Mouse (Mus musculus) hindbrain, postnatal 0 days (tissue): ENCODE results near the gene Ndufs2. TPM values are rescaled to one million over a fixed set of nuclear protein-coding genes. Genes with fewer than 3 reads are reported as not detected.
A peak's percentile ranks its signal among the peaks of the same experiment; 100 is the strongest.

Experiments used
- ATAC-seq: fragments of 200-750 bp; cut with Nextera tagmentation; 2 replicates; pipeline ENCODE4 v1.8.0; 2017; ENCODE audit warnings: mild to moderate bottlenecking, moderate TSS enrichment, moderate library complexity
- DNase-seq: peaks from one replicate; pipeline ENCODE4 v3.0.0-alpha.2; 2015; ENCODE audit warnings: low spot score
- H3K27ac ChIP-seq: fragments of 300-500 bp; sonication (generic); 2 replicates; pipeline ENCODE4 v1.5.1; 2014; ENCODE audit warnings: mild to moderate bottlenecking
- H3K27me3 ChIP-seq: fragments of 300-500 bp; sonication (generic); 2 replicates; pipeline ENCODE4 v1.6.1; 2014; ENCODE audit warnings: low read length, mixed read lengths; ENCODE audit not compliant: insufficient read depth
- H3K36me3 ChIP-seq: fragments of 300-500 bp; sonication (generic); 2 replicates; pipeline ENCODE4 v1.6.1; 2014; ENCODE audit warnings: low read length, mixed read lengths; ENCODE audit not compliant: insufficient read depth
- H3K4me1 ChIP-seq: fragments of 300-500 bp; sonication (generic); 2 replicates; pipeline ENCODE4 v1.6.1; 2014; ENCODE audit warnings: antibody characterized with exemption, low read length, mixed read lengths; ENCODE audit not compliant: insufficient read depth
- H3K4me2 ChIP-seq: fragments of 300-500 bp; sonication (generic); 2 replicates; pipeline ENCODE4 v1.6.1; 2014; ENCODE audit warnings: low read depth, mild to moderate bottlenecking, low read length, moderate library complexity, mixed read lengths
- H3K4me3 ChIP-seq: fragments of 300-500 bp; sonication (generic); 2 replicates; pipeline ENCODE4 v1.5.1; 2014; ENCODE audit warnings: low read length
- H3K9ac ChIP-seq: fragments of 300-500 bp; sonication (generic); replicated peaks from 2 replicates; pipeline ENCODE4 v1.6.1; 2014; ENCODE audit warnings: mild to moderate bottlenecking, low read length, moderate library complexity, mixed read lengths
- H3K9me3 ChIP-seq: fragments of 300-500 bp; sonication (generic); 2 replicates; pipeline ENCODE4 v1.6.1; 2016; ENCODE audit warnings: low read length, mixed read lengths
- CTCF ChIP-seq: IDR thresholded peaks from 2 replicates; pipeline ENCODE4 v1.5.1; 2016; ENCODE audit warnings: antibody characterized with exemption, control low read depth, low read depth
- WGBS: fragments of 180-500 bp; shearing (Covaris S2); extraction: QIAGEN DNeasy Blood & Tissue Kit; methylation state at CpG from one replicate; pipeline ENCODE4 v1.1.7; 2014; 5-methylcytosine and 5-hydroxymethylcytosine counted together
- polyA plus RNA-seq: library from polyadenylated mRNA; unstranded; fragments of >200 nt; fragmentation: Nextera tagmentation; extraction: Ambion mirVana; gene quantifications from 2 replicates; pipeline ENCODE4 v1.2.1, GENCODE M21; 2015
- total RNA-seq: library from RNA; depleted of rRNA; stranded (reverse); fragments of >200 nt; gene quantifications from 2 replicates; pipeline ENCODE4 v1.2.3, GENCODE M21; 2014

The Ndufs2 gene
- total and polyA plus RNA-seq, 2 experiments from 2014 or later, result 234 to 286 TPM

DNA sequence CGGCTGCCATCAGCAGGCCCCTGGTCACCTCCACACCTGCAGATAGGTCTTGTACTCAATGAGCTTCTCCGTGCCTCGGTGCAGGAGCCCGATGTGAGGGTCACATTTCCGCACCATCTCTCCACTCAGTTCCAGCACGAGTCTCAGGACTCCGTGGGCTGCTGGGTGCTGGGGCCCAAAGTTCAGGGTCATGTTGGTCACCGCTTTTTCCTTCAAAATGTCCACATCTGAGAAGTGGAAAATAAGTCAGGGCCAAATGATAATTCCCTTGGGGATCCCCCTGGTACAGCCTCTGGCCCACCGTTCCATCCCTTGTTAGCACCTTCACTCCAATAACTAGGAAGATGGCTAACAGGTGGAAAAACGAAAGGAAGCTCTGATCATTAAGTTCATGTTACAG is 10.3 kb downstream of the Ndufs2 start:
- 91% methylated on average over 10 of the region's 10 CpGs for WGBS
- no peak for DNase-seq
- Histone ChIP-seq H3K9ac (no peak overlapping the region), H3K4me2 (no peak overlapping the region), H3K27me3 (no peaks in the 10 kb centered on the region), H3K9me3 (no peaks in the 10 kb centered on the region), H3K27ac (no peak overlapping the region), H3K4me3 (no peak overlapping the region), H3K36me3 (peaks cover 32% of the 10 kb centered on the region), H3K4me1 (0 out of 2 replicates have a peak, but pooled peaks cover under 1% of the 10 kb centered on the region)
- ATAC-seq, result no peak
- TF ChIP-seq CTCF, result no peak

GRCm38 (mm10) chr1:171239992-171240744 is 11.0 kb downstream of the Ndufs2 start:
- no peak overlapping the region for H3K4me2 ChIP-seq
- no peak overlapping the region for H3K9ac ChIP-seq
- no peaks in the 10 kb centered on the region for H3K9me3 ChIP-seq
- DNase-seq, result no peak
- H3K27me3 ChIP-seq, result no peaks in the 10 kb centered on the region
- H3K4me1 ChIP-seq, result no peaks in the 10 kb centered on the region
- WGBS, result 77% methylated on average over 15 of the region's 15 CpGs
- H3K36me3 ChIP-seq, result peaks cover 40% of the 10 kb centered on the region
- TF ChIP-seq CTCF, result no peak
- no peak overlapping the region for H3K4me3 ChIP-seq
- no peak for ATAC-seq
- no peak overlapping the region for H3K27ac ChIP-seq

DNA sequence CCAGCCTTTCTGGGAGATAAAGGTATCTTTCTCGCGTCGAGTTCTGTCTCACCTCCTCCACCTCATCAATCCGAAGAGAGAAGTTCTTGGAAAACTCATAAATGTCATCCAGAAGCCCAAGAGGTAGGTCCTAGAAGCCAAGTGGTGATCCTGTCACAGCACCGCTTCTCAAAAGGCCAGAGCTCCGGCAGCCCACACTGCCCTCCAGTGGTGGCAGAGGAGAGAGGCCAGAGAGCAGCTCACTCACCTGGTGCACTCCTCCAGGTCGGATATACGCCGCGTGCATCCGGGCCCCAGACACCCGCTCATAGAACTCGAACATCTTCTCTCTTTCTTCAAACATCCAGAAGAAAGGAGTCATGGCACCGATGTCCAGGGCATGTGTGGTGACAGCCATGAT is 12.7 kb downstream of the Ndufs2 start:
- no peak for ATAC-seq
- Histone ChIP-seq H3K36me3 (peaks cover 51% of the 10 kb centered on the region), H3K27me3 (no peaks in the 10 kb centered on the region), H3K4me1 (no peaks in the 10 kb centered on the region), H3K9me3 (no peaks in the 10 kb centered on the region), H3K4me3 (no peak overlapping the region), H3K4me2 (no peak overlapping the region), H3K27ac (no peak overlapping the region), H3K9ac (no peak overlapping the region)
- peak; percentile 63 for DNase-seq
- WGBS, result 70% methylated on average over 14 of the region's 14 CpGs
- TF ChIP-seq CTCF, result peak; percentile 82

GRCm38 (mm10) chr1:171237438-171237837 is 13.8 kb downstream of the Ndufs2 start:
- ATAC-seq (no peak), DNase-seq (no peak)
- Histone ChIP-seq H3K4me2 (no peak overlapping the region), H3K4me3 (no peak overlapping the region), H3K27me3 (no peaks in the 10 kb centered on the region), H3K4me1 (no peaks in the 10 kb centered on the region), H3K9me3 (no peaks in the 10 kb centered on the region), H3K27ac (no peak overlapping the region), H3K9ac (no peak overlapping the region), H3K36me3 (peaks cover 48% of the 10 kb centered on the region)
- 94% methylated on average over 6 of the region's 6 CpGs for WGBS
- no peak for TF ChIP-seq CTCF

DNA sequence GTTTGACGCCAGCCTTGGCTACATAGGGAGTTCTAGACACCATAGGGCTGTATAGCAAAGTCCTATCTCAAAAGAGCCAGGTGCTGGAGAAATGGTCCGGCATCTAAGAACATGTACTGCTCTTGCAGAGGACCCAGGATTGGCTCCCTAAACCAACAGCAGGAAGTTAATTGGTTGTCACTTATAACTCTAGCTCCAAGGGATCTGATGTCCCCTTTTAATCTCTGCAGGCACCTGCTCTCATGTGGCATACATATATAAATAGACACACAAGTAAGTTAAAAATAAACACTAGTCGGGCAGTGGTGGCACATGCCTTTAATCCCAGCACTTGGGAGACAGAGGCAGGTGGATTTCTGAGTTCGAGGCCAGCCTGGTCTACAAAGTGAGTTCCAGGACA is 15.4 kb downstream of the Ndufs2 start:
- Histone ChIP-seq H3K9ac (no peak overlapping the region), H3K4me1 (no peaks in the 10 kb centered on the region), H3K4me3 (no peak overlapping the region), H3K36me3 (peaks cover 47% of the 10 kb centered on the region), H3K27me3 (no peaks in the 10 kb centered on the region), H3K9me3 (no peaks in the 10 kb centered on the region), H3K4me2 (no peak overlapping the region), H3K27ac (no peak overlapping the region)
- ATAC-seq (no peak), DNase-seq (no peak)
- no peak for TF ChIP-seq CTCF
- 88% methylated on average over 4 of the region's 4 CpGs for WGBS

- no peak for DNase-seq
- Histone ChIP-seq H3K4me3 (no peak overlapping the region), H3K27ac (no peak overlapping the region), H3K36me3 (peaks cover 43% of the 10 kb centered on the region), H3K9me3 (no peaks in the 10 kb centered on the region), H3K4me2 (no peak overlapping the region), H3K27me3 (no peaks in the 10 kb centered on the region), H3K4me1 (no peaks in the 10 kb centered on the region), H3K9ac (no peak overlapping the region)
- TF ChIP-seq CTCF, result no peak
- ATAC-seq, result no peak
- WGBS, result 96% methylated on average over 4 of the region's 4 CpGs
Observed at GRCm38 (mm10) chr1:171234538-171234937, 16.6 kb downstream of the Ndufs2 start.

DNA sequence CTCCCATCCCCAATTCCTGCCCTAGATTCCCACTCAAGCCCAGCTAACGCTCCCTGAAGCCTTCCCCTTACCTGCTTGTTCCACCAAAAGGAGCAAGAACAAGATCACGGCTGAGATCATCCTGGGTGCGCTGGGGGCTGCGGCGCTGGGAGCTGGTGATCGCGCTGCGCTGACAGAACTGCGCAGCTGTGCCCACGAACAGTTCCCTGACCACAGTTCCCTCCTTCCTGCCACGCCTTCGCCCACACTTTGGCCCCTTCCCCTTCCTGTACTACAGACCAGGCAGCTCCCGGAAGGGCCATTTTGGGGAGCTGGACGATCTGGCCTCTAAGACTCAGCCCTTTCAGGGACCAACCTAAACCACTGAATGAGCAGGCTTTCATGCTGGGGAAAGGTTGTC is 17.1 kb downstream of the Ndufs2 start, which contains the start of gene Fcer1g:
Gene Fcer1g (minus strand): TSS at position 240 of the 400 bp plus-strand sequence.
- no peak for TF ChIP-seq CTCF
- Histone ChIP-seq H3K27ac (no peak within 1 kb of the TSS), H3K4me3 (no peak within 1 kb of the TSS), H3K4me1 (no peaks in the 10 kb centered on the region), H3K36me3 (peaks cover 42% of the 10 kb centered on the region), H3K9me3 (no peaks in the 10 kb centered on the region), H3K9ac (no peak within 1 kb of the TSS), H3K27me3 (no peaks in the 10 kb centered on the region), H3K4me2 (no peak within 1 kb of the TSS)
- no peak for ATAC-seq
- DNase-seq, result no peak
- WGBS, result 92% methylated on average over 14 of the region's 14 CpGs
